Mouse (Mus musculus) E14TG2a.4 (cell line): Measurements from ENCODE around the gene Syk.

Experiments used
- CTCF ChIP-seq: conservative IDR thresholded peaks from 2 replicates; pipeline ENCODE4 v1.5.1; 2014; ENCODE audit warnings: low read length
- POU5F1 ChIP-seq: IDR thresholded peaks from 2 replicates; pipeline ENCODE4 v1.6.1; 2014; ENCODE audit warnings: low read length, borderline replicate concordance

GRCm38 (mm10) chr13:52575483-52575882 is 7.5 kb upstream of the Syk start:
- TF ChIP-seq CTCF (no peak), POU5F1 (no peak)
